Mouse (Mus musculus) ovary, adult 18-20 months (tissue): ENCODE results near the gene 1700018F24Rik.
A peak's percentile ranks its signal among the peaks of the same experiment; 100 is the strongest.
"Not testable (repeated sequence)": the region's sequence is repeated elsewhere in the genome, so short reads cannot be mapped to it uniquely, and the experiment has no call there.

ENCODE experiments used
- DNase-seq: peaks from one replicate; pipeline ENCODE4 v3.0.0; 2022; ENCODE audit warnings: low spot score, mixed read lengths

The 1700018F24Rik gene

GRCm38 (mm10) chr5:145042690-145043089, at the start of gene 1700018F24Rik:
Gene 1700018F24Rik (plus strand): TSS chr5:145042990.
- DNase-seq = not testable (repeated sequence)

- DNase-seq = no peak
Observed at GRCm38 (mm10) chr5:144998491-144998890, 44.3 kb upstream of the 1700018F24Rik start.

GRCm38 (mm10) chr5:145003362-145003761, 39.4 kb upstream of the 1700018F24Rik start:
- no peak for DNase-seq

- no peak for DNase-seq
Observed at GRCm38 (mm10) chr5:145004495-145004894, 38.3 kb upstream of the 1700018F24Rik start.

- no peak for DNase-seq
Observed at GRCm38 (mm10) chr5:145005596-145005995, 37.2 kb upstream of the 1700018F24Rik start.

- DNase-seq = no peak
Observed at GRCm38 (mm10) chr5:145008878-145009659, 33.7 kb upstream of the 1700018F24Rik start.

GRCm38 (mm10) chr5:145014278-145014677, 28.5 kb upstream of the 1700018F24Rik start:
- DNase-seq = no peak

- DNase-seq = not testable (repeated sequence)
Observed at GRCm38 (mm10) chr5:145016761-145017160, 26.0 kb upstream of the 1700018F24Rik start.

GRCm38 (mm10) chr5:145020254-145020653, 22.5 kb upstream of the 1700018F24Rik start:
- peak; percentile 33 for DNase-seq

GRCm38 (mm10) chr5:145020712-145021111, 22.1 kb upstream of the 1700018F24Rik start:
- not testable (repeated sequence) for DNase-seq

- DNase-seq = not testable (repeated sequence)
Observed at GRCm38 (mm10) chr5:145030476-145030875, 12.3 kb upstream of the 1700018F24Rik start.

- not testable (repeated sequence) for DNase-seq
Observed at GRCm38 (mm10) chr5:145032391-145032790, 10.4 kb upstream of the 1700018F24Rik start, which contains the start of gene Gm4871. Gene Gm4871 (minus strand): TSS chr5:145032754.

- no peak for DNase-seq
Observed at GRCm38 (mm10) chr5:145041628-145042027, 1.2 kb upstream of the 1700018F24Rik start.

GRCm38 (mm10) chr5:145054187-145054586, 11.4 kb downstream of the 1700018F24Rik start:
- DNase-seq = not testable (repeated sequence)

- no peak for DNase-seq
Observed at GRCm38 (mm10) chr5:145057907-145058306, 15.1 kb downstream of the 1700018F24Rik start.

- no peak for DNase-seq
Observed at GRCm38 (mm10) chr5:145058722-145059121, 15.9 kb downstream of the 1700018F24Rik start.

GRCm38 (mm10) chr5:145059524-145059923, 16.7 kb downstream of the 1700018F24Rik start:
- no peak for DNase-seq

- no peak for DNase-seq
Observed at GRCm38 (mm10) chr5:145064765-145065340, 22.1 kb downstream of the 1700018F24Rik start.

- no peak for DNase-seq
Observed at GRCm38 (mm10) chr5:145068863-145069262, 26.1 kb downstream of the 1700018F24Rik start.

- peak; percentile 12 for DNase-seq
Observed at GRCm38 (mm10) chr5:145069707-145070106, 26.9 kb downstream of the 1700018F24Rik start.

GRCm38 (mm10) chr5:145071342-145071741, 28.6 kb downstream of the 1700018F24Rik start:
- no peak for DNase-seq

GRCm38 (mm10) chr5:145075081-145075480, 32.3 kb downstream of the 1700018F24Rik start:
- no peak for DNase-seq
